Mouse (Mus musculus): Measurements from ENCODE around the gene Olfr1130. TPM values are rescaled to one million over a fixed set of nuclear protein-coding genes. Genes with fewer than 3 reads are reported as not detected.

Olfr1130 gene
- polyA plus RNA-seq (2017; shearing (Covaris generic)) = not detected

DNA sequence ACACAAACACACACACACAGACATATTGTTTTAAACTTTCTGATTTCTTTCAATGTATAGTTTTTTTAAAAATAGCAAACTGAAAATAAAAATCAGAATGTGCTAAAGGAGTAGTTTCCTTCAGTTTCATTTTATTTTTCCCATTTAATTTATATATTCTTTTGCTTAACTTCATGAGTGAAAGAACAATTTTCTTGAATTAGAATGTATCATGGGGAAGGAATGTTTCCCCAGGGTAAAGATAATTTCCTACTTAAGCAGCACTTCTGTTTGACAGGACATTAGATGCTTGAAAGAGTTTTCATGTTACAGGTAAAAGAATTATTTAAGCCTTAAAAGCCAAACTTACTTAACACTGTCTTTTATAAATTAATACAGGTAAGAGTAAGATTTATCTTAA is at the start of gene Olfr1130:
Olfr1130 (plus strand) TSS at position 301 of the 400 bp plus-strand sequence.

DNA sequence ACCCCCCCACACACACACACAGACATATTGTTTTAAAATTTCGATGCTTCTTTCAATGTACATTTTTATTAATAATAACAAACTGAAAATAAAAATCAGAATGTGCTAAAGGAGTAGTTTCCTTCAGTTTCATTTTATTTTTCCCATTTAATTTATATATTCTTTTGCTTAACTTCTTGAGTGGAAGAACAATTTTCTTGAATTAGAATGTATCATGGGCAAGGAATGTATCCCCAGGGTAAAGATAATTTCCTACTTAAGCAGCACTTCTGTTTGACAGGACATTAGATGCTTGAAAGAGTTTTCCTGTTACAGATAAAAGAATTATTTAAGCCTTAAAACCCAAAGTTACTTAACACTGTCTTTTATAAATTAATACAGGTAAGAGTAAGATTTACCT is 32.4 kb upstream of the Olfr1130 start, which contains the start of gene Olfr1129:
Olfr1129 (plus strand) TSS at position 301 of the 400 bp plus-strand sequence.

DNA sequence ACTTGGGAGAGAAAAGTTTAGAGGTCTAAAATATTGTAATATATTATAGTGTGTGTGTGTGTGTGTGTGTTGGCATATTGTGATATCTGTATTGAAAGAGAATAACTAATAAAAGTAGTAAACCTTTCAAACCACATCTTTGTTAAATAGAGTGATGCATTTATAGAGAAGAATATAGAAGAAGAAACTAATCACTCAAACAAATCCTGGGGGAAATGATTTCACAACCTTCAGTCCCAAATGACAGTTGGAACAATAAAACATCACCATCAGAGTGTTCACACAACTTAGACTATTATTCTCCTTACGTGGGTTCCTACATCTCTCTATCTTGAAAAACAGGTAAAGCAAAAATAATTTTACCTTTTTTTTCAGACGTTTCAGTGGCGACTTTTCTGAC is 20.8 kb downstream of the Olfr1130 start, which contains the start of gene Olfr1131:
Olfr1131 (plus strand) TSS at position 301 of the 400 bp plus-strand sequence.

DNA sequence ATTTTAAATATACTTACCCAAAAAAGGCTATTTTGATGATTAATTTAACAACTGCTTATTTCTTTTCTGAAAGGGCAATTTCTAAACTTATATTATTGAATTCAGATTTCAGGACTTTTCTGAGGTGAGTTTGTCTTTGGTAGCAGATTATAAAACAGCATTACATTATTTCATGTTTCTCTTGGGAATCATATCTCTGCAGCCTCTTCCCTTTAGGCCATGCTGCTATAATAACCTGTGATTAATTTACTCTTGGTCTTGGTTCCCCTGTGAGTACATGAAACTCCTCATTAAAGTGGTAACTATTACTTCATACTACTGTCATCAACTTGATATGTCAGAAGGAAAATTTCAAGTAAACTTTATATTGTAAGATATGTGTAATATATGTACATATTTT is 31.4 kb downstream of the Olfr1130 start, which contains the start of gene Olfr1132:
Olfr1132 (minus strand) TSS at position 101 of the 400 bp plus-strand sequence.

DNA sequence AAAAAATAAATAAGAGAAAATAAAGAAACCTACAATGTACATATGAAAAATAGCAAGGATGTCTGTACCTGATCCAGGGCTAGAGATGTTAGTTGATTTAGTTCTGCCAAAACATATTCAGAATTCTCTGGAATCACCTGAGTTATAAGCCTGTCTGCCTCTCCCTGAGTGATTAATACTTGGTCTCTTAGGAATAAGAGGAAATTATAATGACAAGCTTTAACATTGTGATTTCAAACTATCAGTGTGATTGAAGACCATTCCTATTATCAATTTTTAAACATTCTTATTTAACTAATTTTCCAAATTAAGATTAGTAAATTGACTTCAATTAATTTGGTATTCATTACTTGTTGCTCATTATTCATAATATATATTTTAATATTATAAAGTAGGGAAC is 41.3 kb downstream of the Olfr1130 start, which contains the start of gene Olfr1133:
Olfr1133 (minus strand) TSS at position 101 of the 400 bp plus-strand sequence.

DNA sequence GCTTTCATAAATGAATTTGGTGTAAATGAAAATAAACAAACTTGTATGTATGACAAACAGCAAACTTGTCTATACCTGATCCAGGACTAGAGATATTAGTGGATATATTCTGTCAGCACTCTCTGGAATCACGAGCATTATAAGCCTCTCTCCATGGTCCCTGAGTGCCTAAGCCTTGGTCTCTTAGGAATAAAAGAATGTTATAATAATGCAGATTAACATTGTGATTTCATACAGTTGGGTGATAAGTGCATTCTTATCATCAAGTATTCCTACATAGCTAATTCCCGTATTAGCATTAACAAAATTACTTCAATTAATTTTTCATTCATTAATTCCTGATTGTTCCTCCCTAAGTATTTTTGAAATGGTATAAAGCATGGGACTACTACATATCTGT is 52.3 kb downstream of the Olfr1130 start, which contains the start of gene Olfr1134:
Olfr1134 (minus strand) TSS at position 101 of the 400 bp plus-strand sequence.

Other genes with a start within 250 kb of the Olfr1130 start
- gene Olfr1121, start 236.3 kb upstream of the Olfr1130 start, polyA plus RNA-seq (2017; shearing (Covaris generic)) = not detected
- gene Olfr1122, start 220.4 kb upstream of the Olfr1130 start, polyA plus RNA-seq (2017; shearing (Covaris generic)) = under 1 TPM in 1 of 2 experiments, not detected in 1; 0.21 TPM
- under 1 TPM in 1 of 2 experiments, not detected in 1; 0.22 TPM for gene Olfr1123, start 189.6 kb upstream of the Olfr1130 start, polyA plus RNA-seq (2017; shearing (Covaris generic))
- under 1 TPM; 0.13 to 0.14 TPM for gene Olfr1124, start 175.9 kb upstream of the Olfr1130 start, polyA plus RNA-seq (2017; shearing (Covaris generic))
- gene Olfr1126, start 152.2 kb upstream of the Olfr1130 start, polyA plus RNA-seq (2017; shearing (Covaris generic)) = not detected
- under 1 TPM in 1 of 2 experiments, not detected in 1; 0.27 TPM for gene Pramel7, start 109.1 kb upstream of the Olfr1130 start, polyA plus RNA-seq (2017; shearing (Covaris generic))
- gene Pramel6, start 99.6 kb upstream of the Olfr1130 start, polyA plus RNA-seq (2017; shearing (Covaris generic)) = not detected
- gene Olfr153, start 74.4 kb upstream of the Olfr1130 start, polyA plus RNA-seq (2017; shearing (Covaris generic)) = not detected
- not detected for gene Olfr1128, start 60.7 kb upstream of the Olfr1130 start, polyA plus RNA-seq (2017; shearing (Covaris generic))
- not detected for gene Olfr1129, start 32.3 kb upstream of the Olfr1130 start, polyA plus RNA-seq (2017; shearing (Covaris generic))
- gene Olfr1131, start 20.9 kb downstream of the Olfr1130 start, polyA plus RNA-seq (2017; shearing (Covaris generic)) = under 1 TPM in 1 of 2 experiments, not detected in 1; 0.23 TPM
- under 1 TPM in 1 of 2 experiments, not detected in 1; 0.25 TPM for gene Olfr1132, start 31.3 kb downstream of the Olfr1130 start, polyA plus RNA-seq (2017; shearing (Covaris generic))
- under 1 TPM in 1 of 2 experiments, not detected in 1; 0.53 TPM for gene Olfr1133, start 41.2 kb downstream of the Olfr1130 start, polyA plus RNA-seq (2017; shearing (Covaris generic))
- gene Olfr1134, start 52.2 kb downstream of the Olfr1130 start, polyA plus RNA-seq (2017; shearing (Covaris generic)) = not detected
- not detected for gene Olfr1135, start 67.5 kb downstream of the Olfr1130 start, polyA plus RNA-seq (2017; shearing (Covaris generic))
- gene Olfr1136, start 87.7 kb downstream of the Olfr1130 start, polyA plus RNA-seq (2017; shearing (Covaris generic)) = not detected
- not detected for gene Olfr1137, start 107.0 kb downstream of the Olfr1130 start, polyA plus RNA-seq (2017; shearing (Covaris generic))
- gene Olfr1138, start 133.8 kb downstream of the Olfr1130 start, polyA plus RNA-seq (2017; shearing (Covaris generic)) = under 1 TPM in 1 of 2 experiments, not detected in 1; 0.11 TPM
- under 1 TPM in 1 of 2 experiments, not detected in 1; 0.31 TPM for gene Olfr1140, start 137.5 kb downstream of the Olfr1130 start, polyA plus RNA-seq (2017; shearing (Covaris generic))
- gene Olfr1141, start 147.8 kb downstream of the Olfr1130 start, polyA plus RNA-seq (2017; shearing (Covaris generic)) = not detected
- not detected for gene Olfr152, start 173.3 kb downstream of the Olfr1130 start, polyA plus RNA-seq (2017; shearing (Covaris generic))
- not detected for gene Olfr1143, start 194.4 kb downstream of the Olfr1130 start, polyA plus RNA-seq (2017; shearing (Covaris generic))
- gene Olfr1145, start 203.6 kb downstream of the Olfr1130 start, polyA plus RNA-seq (2017; shearing (Covaris generic)) = not detected
- gene Olfr1148, start 224.3 kb downstream of the Olfr1130 start, polyA plus RNA-seq (2017; shearing (Covaris generic)) = under 1 TPM; 0.27 to 0.42 TPM
- gene Olfr1150-ps1, start 237.8 kb downstream of the Olfr1130 start, polyA plus RNA-seq (2017; shearing (Covaris generic)) = not detected
- under 1 TPM in 1 of 2 experiments, not detected in 1; 0.45 TPM for gene Olfr1151, start 249.7 kb downstream of the Olfr1130 start, polyA plus RNA-seq (2017; shearing (Covaris generic))